Mouse (Mus musculus): ENCODE data around the gene Aldh9a1. TPM values are rescaled to one million over a fixed set of nuclear protein-coding genes. Genes with fewer than 3 reads are reported as not detected.

The Aldh9a1 gene
- polyA plus RNA-seq, 1 experiment: 73.4 TPM

DNA sequence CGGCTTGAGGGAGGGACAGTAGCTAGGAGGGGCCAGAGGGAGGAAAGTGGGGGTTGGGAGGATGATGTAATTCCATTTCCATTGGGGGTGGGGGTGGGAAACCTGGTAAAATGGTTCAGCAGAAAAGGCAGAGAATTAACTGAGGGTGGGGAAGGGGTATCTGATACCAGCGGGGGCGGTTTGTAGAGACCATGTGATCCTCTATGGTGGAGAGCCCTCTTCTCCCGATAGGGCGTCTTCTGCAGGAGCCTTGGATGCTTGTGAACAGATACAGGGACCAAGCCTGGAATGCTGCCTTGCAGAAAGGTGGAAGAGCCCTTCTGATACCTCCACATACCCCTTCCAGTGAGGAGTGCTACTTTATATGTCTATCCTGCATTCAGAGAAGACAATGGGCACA lies 33.4 kb downstream of the Aldh9a1 start:
- Histone ChIP-seq H3K9ac (ENCODE audit: low read depth, poor library complexity, severe bottlenecking) (no peak overlapping the region), H3K4me1 (ENCODE audit: control insufficient read depth, insufficient read depth, low read length) (peaks cover 2% of the 10 kb centered on the region), H3K27ac (ENCODE audit: insufficient read depth, low read length) (no peak overlapping the region), H3K27me3 (ENCODE audit: control insufficient read depth, insufficient read depth, low read length, poor library complexity, severe bottlenecking) (no peaks in the 10 kb centered on the region), H3K4me3 (ENCODE audit: low read depth, low read length) (no peak overlapping the region), H3K36me3 (ENCODE audit: control insufficient read depth, insufficient read depth, low read length, poor library complexity, severe bottlenecking) (no peaks in the 10 kb centered on the region), H3K9me3 (replicated peaks; ENCODE audit: control insufficient read depth, insufficient read depth, low read length, poor library complexity, severe bottlenecking) (no peaks in the 10 kb centered on the region)
- TF ChIP-seq CTCF (IDR thresholded peaks at IDR 0.05; ENCODE audit: low read depth, low read length) (no peak), POLR2A (IDR thresholded peaks at IDR 0.05; ENCODE audit: insufficient read depth, low read length) (no peak), EP300 (IDR thresholded peaks at IDR 0.05; ENCODE audit: insufficient read depth, low read depth, low read length) (no peak)

GRCm38 (mm10) chr1:167384156-167384555 lies 34.4 kb downstream of the Aldh9a1 start:
- H3K27ac ChIP-seq (ENCODE audit: insufficient read depth, low read length): no peak overlapping the region
- H3K4me1 ChIP-seq (ENCODE audit: control insufficient read depth, insufficient read depth, low read length): peaks cover 2% of the 10 kb centered on the region
- no peaks in the 10 kb centered on the region for H3K9me3 ChIP-seq (replicated peaks; ENCODE audit: control insufficient read depth, insufficient read depth, low read length, poor library complexity, severe bottlenecking)
- no peaks in the 10 kb centered on the region for H3K36me3 ChIP-seq (ENCODE audit: control insufficient read depth, insufficient read depth, low read length, poor library complexity, severe bottlenecking)
- no peak overlapping the region for H3K9ac ChIP-seq (ENCODE audit: low read depth, poor library complexity, severe bottlenecking)
- no peak overlapping the region for H3K4me3 ChIP-seq (ENCODE audit: low read depth, low read length)
- TF ChIP-seq EP300 (IDR thresholded peaks at IDR 0.05; ENCODE audit: insufficient read depth, low read depth, low read length): no peak
- H3K27me3 ChIP-seq (ENCODE audit: control insufficient read depth, insufficient read depth, low read length, poor library complexity, severe bottlenecking): no peaks in the 10 kb centered on the region

- peaks cover 2% of the 10 kb centered on the region for H3K4me1 ChIP-seq (ENCODE audit: control insufficient read depth, insufficient read depth, low read length)
- no peaks in the 10 kb centered on the region for H3K27me3 ChIP-seq (ENCODE audit: control insufficient read depth, insufficient read depth, low read length, poor library complexity, severe bottlenecking)
- no peaks in the 10 kb centered on the region for H3K9me3 ChIP-seq (replicated peaks; ENCODE audit: control insufficient read depth, insufficient read depth, low read length, poor library complexity, severe bottlenecking)
- H3K9ac ChIP-seq (ENCODE audit: low read depth, poor library complexity, severe bottlenecking): no peak overlapping the region
- no peaks in the 10 kb centered on the region for H3K36me3 ChIP-seq (ENCODE audit: control insufficient read depth, insufficient read depth, low read length, poor library complexity, severe bottlenecking)
- no peak for TF ChIP-seq EP300 (IDR thresholded peaks at IDR 0.05; ENCODE audit: insufficient read depth, low read depth, low read length)
- no peak for TF ChIP-seq CTCF (IDR thresholded peaks at IDR 0.05; ENCODE audit: low read depth, low read length)
- TF ChIP-seq POLR2A (IDR thresholded peaks at IDR 0.05; ENCODE audit: insufficient read depth, low read length): no peak
- no peak overlapping the region for H3K27ac ChIP-seq (ENCODE audit: insufficient read depth, low read length)
- H3K4me3 ChIP-seq (ENCODE audit: low read depth, low read length): no peak overlapping the region
These were observed 35.4 kb downstream of the Aldh9a1 start for GRCm38 (mm10) chr1:167385211-167385610.

GRCm38 (mm10) chr1:167385636-167386035 lies 35.8 kb downstream of the Aldh9a1 start:
- Histone ChIP-seq H3K36me3 (ENCODE audit: control insufficient read depth, insufficient read depth, low read length, poor library complexity, severe bottlenecking) (no peaks in the 10 kb centered on the region), H3K27me3 (ENCODE audit: control insufficient read depth, insufficient read depth, low read length, poor library complexity, severe bottlenecking) (no peaks in the 10 kb centered on the region), H3K4me1 (ENCODE audit: control insufficient read depth, insufficient read depth, low read length) (peaks cover 2% of the 10 kb centered on the region), H3K9ac (ENCODE audit: low read depth, poor library complexity, severe bottlenecking) (no peak overlapping the region), H3K4me3 (ENCODE audit: low read depth, low read length) (no peak overlapping the region), H3K9me3 (replicated peaks; ENCODE audit: control insufficient read depth, insufficient read depth, low read length, poor library complexity, severe bottlenecking) (no peaks in the 10 kb centered on the region), H3K27ac (ENCODE audit: insufficient read depth, low read length) (no peak overlapping the region)
- TF ChIP-seq EP300 (IDR thresholded peaks at IDR 0.05; ENCODE audit: insufficient read depth, low read depth, low read length) (no peak), POLR2A (IDR thresholded peaks at IDR 0.05; ENCODE audit: insufficient read depth, low read length) (no peak), CTCF (IDR thresholded peaks at IDR 0.05; ENCODE audit: low read depth, low read length) (no peak)

DNA sequence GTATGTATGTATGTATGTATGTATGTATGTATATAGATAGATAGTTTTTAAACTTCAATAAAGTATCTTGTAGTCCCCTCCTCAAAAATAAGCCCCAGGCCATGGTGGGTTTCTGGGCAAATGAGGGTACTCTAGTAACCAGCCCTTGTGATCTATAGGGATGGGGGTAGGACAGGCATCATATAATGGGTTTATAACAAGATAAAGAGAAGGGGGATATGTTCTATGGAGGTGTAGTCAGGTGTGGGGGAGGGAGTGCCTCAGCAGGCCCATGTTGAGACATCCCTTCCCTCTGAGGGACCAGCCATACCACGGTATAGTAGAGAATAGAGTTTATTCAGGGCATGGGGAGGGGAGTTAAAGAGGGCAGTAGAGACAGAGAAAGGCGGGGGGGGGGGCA lies 36.7 kb downstream of the Aldh9a1 start:
- Histone ChIP-seq H3K9ac (ENCODE audit: low read depth, poor library complexity, severe bottlenecking) (no peak overlapping the region), H3K36me3 (ENCODE audit: control insufficient read depth, insufficient read depth, low read length, poor library complexity, severe bottlenecking) (no peaks in the 10 kb centered on the region), H3K4me3 (ENCODE audit: low read depth, low read length) (no peak overlapping the region), H3K9me3 (replicated peaks; ENCODE audit: control insufficient read depth, insufficient read depth, low read length, poor library complexity, severe bottlenecking) (no peaks in the 10 kb centered on the region), H3K4me1 (ENCODE audit: control insufficient read depth, insufficient read depth, low read length) (peaks cover 2% of the 10 kb centered on the region), H3K27ac (ENCODE audit: insufficient read depth, low read length) (no peak overlapping the region), H3K27me3 (ENCODE audit: control insufficient read depth, insufficient read depth, low read length, poor library complexity, severe bottlenecking) (no peaks in the 10 kb centered on the region)
- TF ChIP-seq CTCF (IDR thresholded peaks at IDR 0.05; ENCODE audit: low read depth, low read length) (no peak), EP300 (IDR thresholded peaks at IDR 0.05; ENCODE audit: insufficient read depth, low read depth, low read length) (no peak), POLR2A (IDR thresholded peaks at IDR 0.05; ENCODE audit: insufficient read depth, low read length) (no peak)

DNA sequence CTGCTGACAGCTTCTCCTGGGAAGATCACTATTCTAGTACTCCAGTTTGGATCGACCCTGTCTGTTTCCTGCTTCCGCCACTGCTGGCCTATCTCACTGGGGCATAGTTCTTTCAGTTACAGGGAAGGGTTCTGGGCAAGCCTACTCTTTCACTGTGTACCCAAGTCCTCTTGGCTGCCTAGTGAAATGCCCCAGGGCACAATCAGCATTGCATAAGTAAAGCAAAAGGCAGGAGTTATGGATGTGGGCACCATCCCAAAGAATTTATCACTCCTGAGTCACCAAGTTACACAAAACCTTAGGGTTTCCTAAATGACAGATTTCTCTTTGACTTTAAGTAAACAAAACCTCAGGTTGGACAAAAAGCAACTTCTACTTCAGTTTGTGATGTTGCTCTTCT lies 37.5 kb downstream of the Aldh9a1 start:
- no peak overlapping the region for H3K4me3 ChIP-seq (ENCODE audit: low read depth, low read length)
- H3K27ac ChIP-seq (ENCODE audit: insufficient read depth, low read length): no peak overlapping the region
- H3K4me1 ChIP-seq (ENCODE audit: control insufficient read depth, insufficient read depth, low read length): peaks cover 2% of the 10 kb centered on the region
- TF ChIP-seq CTCF (IDR thresholded peaks at IDR 0.05; ENCODE audit: low read depth, low read length) (no peak), EP300 (IDR thresholded peaks at IDR 0.05; ENCODE audit: insufficient read depth, low read depth, low read length) (no peak), POLR2A (IDR thresholded peaks at IDR 0.05; ENCODE audit: insufficient read depth, low read length) (no peak)
- no peaks in the 10 kb centered on the region for H3K27me3 ChIP-seq (ENCODE audit: control insufficient read depth, insufficient read depth, low read length, poor library complexity, severe bottlenecking)
- no peaks in the 10 kb centered on the region for H3K36me3 ChIP-seq (ENCODE audit: control insufficient read depth, insufficient read depth, low read length, poor library complexity, severe bottlenecking)
- H3K9ac ChIP-seq (ENCODE audit: low read depth, poor library complexity, severe bottlenecking): no peak overlapping the region
- no peaks in the 10 kb centered on the region for H3K9me3 ChIP-seq (replicated peaks; ENCODE audit: control insufficient read depth, insufficient read depth, low read length, poor library complexity, severe bottlenecking)
